Mouse (Mus musculus): ENCODE data around the gene Rtl5. TPM values are rescaled to one million over a fixed set of nuclear protein-coding genes. Genes with fewer than 3 reads are reported as not detected.

The Rtl5 gene
- total RNA-seq, 2 experiments from 2014 or later: 0.50 to 0.55 TPM

DNA sequence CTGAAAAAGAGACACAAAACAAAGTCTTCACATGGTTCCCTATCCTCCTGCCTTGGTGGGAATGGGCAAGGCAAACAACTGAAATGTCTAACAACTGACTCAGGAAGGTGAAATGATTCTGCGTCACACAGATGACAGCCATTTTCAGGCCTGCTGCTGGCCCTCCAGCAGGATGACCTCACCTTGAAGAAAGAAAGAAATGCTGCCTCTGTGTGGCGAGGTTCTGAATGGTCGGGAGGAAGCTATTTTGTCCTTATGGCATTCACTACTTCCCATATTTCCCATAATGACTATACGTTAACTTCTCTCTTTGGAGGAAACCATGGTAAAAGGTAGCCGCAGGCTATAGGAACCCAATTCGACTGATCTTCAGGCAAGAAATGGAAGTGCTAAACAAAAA is 4.0 kb downstream of the Rtl5 start:
- no peak for DNase-seq (ENCODE audit: low spot score)

DNA sequence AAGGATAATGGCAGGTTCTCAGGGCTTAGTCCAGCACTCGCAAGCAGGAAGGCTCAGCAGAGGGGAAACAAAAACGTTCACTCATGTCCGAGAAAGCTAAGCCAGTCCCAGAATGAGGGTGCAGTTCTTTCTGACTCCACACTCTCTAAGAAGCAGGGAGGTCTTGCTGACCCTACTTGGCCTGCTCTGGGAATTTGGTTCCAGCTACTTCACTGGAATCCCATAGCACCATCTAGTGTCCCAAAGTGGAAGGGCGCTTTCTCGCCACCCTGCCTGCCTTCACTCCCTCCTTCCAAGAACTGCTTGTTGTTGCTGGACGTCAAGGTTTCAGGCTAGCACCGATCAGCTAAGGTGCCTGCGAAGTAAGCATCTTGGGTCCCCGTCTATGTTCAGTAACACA is 5.0 kb downstream of the Rtl5 start:
- peak; percentile 64 for DNase-seq (ENCODE audit: low spot score)

DNA sequence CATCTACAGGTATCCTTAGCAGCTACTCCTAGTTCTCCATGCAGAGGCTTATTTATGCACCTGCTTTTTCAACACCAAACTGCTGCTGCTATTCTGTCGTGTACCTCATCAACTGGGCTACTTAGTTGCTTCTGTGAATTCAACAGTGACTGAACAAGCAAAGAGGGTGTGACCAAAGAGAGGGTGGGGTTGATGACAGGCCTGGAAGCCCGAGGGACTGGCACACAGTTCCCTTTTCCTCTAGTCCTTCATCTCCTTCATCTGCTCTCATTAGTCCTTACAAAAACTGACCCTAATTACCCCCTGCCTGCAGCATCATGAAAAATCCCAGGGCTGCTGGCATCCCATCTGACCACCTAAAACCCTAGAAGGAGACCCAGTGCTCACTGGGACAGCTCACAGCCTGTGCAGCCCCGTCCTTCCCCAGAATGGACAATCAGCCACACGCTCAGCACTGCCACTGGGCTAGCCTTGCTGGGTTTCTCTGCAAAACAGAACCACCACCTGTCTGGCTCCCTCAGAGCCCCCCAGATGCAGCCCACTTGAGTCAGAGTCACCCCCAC is 5.8 kb downstream of the Rtl5 start:
- DNase-seq (ENCODE audit: low spot score): peak; percentile 9

DNA sequence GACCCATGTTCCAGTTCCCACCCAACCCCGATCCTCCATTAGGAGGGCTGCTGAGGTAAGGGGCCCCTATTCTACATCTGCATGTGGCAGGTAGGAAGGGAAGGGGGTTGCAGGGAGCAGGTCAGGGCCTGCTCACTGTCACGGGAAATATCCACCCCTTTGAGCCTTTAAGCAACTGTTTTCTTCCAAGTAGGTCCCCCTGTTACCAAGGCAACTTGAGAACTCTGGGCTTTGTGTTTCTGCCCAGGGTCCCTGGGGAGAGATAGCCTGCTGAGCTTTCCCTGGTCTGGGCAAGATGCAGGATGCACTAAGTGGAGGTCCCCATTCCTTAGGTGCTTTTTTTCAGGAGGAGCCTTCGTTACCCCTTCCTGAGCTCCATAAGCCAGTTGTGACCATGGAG is 7.0 kb downstream of the Rtl5 start:
- no peak for DNase-seq (ENCODE audit: low spot score)

DNA sequence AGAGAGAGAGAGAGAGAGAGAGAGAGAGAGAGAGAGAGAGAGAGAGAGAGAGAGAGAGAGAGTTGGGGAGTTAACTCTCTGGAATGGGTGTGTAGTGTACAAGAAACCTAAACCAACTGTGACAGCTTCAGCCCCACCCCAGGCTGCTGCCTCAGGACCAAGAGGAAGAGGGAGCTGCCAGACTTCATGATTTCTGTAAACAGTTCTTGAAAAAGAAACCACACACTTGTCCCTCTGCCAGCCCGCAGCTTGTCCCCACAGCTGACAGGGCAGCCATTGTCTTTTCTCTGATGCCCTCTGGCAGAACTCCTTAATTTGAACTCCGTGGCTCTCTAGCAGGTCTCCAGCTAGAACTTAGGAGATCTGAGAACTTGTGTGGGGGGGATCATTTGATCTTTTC is 10.2 kb downstream of the Rtl5 start:
- peak; percentile 47 for DNase-seq (ENCODE audit: low spot score)

GRCm38 (mm10) chrX:102060243-102060642 is 10.9 kb downstream of the Rtl5 start:
- DNase-seq (ENCODE audit: low spot score): no peak

- no peak for DNase-seq (ENCODE audit: low spot score)
Observed at GRCm38 (mm10) chrX:102059437-102059836, 11.7 kb downstream of the Rtl5 start.

GRCm38 (mm10) chrX:102054009-102054408 is 17.1 kb downstream of the Rtl5 start:
- no peak for DNase-seq (ENCODE audit: low spot score)

- no peak for DNase-seq (ENCODE audit: low spot score)
Observed at GRCm38 (mm10) chrX:102053371-102053770, 17.7 kb downstream of the Rtl5 start.

GRCm38 (mm10) chrX:102051225-102051624 is 19.9 kb downstream of the Rtl5 start:
- DNase-seq (ENCODE audit: low spot score): no peak

DNA sequence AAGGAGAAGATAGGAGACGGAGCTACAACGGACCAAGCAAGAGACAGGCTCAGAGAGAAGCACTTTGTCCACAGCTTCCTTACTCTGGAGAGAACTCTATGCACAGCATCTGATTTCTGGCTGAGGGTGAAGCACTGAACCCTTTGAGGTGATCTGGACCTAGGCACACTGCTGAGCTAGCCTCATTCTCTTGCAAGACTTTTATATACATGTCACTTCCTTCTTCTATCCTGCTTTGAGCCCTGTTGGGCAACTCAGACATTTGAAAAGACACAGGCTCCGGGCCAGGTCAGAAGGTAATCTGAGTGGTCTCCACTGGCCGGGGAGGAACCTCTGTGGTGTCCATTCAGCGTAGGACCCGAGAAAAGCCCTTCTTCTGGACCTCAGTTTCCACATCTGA is 20.6 kb downstream of the Rtl5 start:
- DNase-seq (ENCODE audit: low spot score): no peak

- DNase-seq (ENCODE audit: low spot score): no peak
Observed at GRCm38 (mm10) chrX:102042386-102042785, 28.7 kb downstream of the Rtl5 start.

DNA sequence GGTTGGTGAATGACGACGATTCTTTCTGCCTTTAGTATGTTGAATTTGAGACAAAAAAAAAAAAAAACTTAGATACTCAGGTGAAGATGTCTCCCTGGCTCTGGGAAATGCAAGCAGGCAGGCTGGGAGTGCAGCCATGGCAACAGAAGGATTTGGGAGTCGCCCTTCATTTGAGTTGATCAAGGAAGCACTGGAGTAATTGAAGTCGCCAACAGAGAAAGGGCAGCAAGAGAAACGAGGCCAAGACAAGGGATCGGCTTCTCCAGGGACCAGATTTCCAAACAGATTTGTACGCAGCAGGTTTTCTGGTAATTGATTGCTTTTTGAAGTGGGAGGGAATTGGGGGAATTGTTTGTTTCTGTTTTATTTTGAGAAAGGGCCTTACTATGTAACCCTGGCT is 29.5 kb downstream of the Rtl5 start:
- DNase-seq (ENCODE audit: low spot score): no peak

DNA sequence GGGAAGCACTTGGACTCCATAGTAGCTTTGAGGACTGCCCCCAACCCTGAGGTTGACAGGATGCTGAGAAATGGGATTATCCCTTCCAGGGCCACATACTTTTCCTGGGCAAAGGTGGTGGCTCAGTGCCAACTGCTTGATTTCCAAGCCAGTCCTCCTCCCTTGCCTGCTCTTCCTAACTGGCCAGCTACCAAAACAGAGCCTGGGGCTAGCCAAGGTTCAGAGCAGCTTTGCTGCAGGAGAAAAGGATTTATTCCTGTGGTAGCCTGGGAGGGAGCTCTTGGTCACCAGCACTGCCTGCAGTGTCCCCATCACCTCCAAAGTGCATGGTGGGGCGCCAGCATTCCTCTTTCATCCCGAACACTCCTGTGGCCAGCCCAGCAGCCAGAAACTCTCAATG is 33.6 kb downstream of the Rtl5 start:
- no peak for DNase-seq (ENCODE audit: low spot score)

DNA sequence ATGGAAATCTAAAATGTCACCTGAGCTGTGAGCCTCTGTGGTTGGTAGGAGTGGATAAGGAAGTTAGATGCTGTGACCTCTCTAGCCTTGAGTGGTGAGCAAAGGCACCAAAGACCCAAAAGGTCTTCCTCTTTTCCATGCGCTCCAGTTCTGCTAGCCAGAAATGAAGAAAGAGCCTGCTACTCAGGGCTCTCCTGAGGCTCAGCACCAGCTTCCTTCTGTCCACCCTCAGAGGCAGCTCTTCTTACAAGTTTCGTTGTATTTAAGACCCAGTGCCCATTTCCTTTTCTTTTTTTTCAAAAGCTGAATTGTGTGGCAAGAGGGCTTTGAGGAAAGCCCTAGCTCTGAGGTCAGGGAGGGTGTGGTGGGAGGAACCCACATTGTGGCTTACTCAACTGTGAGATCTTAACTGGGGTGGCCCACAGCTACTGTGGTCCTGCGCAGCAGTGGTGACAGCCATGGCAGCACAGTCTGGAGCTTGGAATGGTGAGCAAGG is 34.2 kb downstream of the Rtl5 start:
- no peak for DNase-seq (ENCODE audit: low spot score)

GRCm38 (mm10) chrX:102035671-102036070 is 35.4 kb downstream of the Rtl5 start:
- DNase-seq (ENCODE audit: low spot score): no peak

- no peak for DNase-seq (ENCODE audit: low spot score)
Observed at GRCm38 (mm10) chrX:102033566-102033965, 37.5 kb downstream of the Rtl5 start.

GRCm38 (mm10) chrX:102032431-102032830 is 38.7 kb downstream of the Rtl5 start:
- no peak for DNase-seq (ENCODE audit: low spot score)

DNA sequence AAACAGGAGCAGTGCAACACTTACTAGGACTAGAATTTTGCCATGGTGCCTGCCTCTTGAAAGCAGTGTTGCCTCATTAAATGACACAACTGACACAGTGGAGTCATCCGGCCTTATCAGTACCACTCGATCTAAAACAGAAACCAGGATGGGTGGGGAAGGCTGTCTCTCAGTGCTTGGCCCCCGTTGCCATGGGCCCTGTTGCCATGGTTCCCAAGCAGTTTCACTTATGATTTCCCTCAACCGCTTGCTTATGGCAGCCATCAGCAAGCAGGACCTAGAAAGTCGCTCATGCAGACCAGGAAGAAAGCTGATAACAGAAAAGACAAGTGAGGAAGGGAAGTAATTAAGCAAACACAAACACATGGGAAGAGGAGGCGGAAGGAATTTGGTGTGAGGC is 39.3 kb downstream of the Rtl5 start:
- no peak for DNase-seq (ENCODE audit: low spot score)

- DNase-seq (ENCODE audit: low spot score): no peak
Observed at GRCm38 (mm10) chrX:102024976-102025375, 46.1 kb downstream of the Rtl5 start.

DNA sequence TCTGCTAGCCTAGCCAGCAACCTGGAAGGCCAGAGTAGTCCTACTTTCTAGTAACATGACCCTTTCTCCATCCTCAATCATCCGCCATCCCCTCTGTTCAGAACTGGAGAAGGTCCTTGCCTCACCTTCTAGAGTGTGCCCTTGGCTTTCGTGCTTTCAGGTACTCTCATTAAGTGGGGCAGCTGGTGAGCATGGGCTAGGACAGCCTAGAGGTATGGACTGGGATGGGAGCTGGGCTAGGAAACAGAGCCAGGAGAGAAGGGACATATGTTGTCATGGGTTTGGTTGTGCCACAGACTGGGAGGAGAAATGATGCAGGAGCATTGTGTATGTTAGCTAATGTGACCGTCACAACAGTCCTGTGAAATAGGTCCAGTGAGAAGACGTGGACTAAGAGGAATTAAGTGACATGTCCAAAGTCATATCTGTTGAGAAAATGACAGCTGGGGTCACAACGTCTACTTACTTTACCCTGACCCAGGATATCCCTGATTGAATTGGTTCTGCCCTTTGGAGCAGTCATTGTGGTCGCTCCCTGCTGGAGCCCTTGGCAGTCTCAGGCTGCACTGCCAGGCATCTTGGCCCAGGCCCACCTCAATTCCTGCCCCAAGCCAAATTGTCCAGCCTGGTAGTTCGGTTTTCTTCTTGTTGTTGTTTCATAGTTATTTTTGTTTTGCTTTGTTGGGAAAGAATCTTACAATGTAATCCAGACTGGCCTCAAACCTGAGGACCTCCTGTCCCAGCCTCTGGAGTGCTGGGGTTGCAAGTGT is 51.4 kb downstream of the Rtl5 start:
- DNase-seq (ENCODE audit: low spot score): no peak

DNA sequence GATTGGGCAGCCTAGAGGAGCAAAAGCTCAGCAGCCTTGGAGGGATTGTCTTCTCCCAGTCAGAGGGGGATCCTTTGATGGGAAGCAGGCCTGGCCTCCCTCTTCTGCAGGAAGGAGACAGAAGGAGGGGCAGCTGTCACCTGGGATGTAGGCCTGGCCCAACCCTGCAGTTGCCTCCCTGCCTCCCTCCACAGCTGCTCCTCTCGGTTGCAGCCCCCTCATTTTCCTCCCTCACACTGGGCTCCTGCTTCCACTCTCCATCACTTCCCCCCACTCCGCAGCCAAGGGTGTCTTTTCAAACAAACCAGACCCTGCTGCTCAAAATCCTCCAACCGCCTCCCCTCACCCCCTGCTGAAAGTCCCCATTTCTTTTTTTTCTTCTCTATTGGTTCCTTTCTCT is 52.2 kb downstream of the Rtl5 start:
- no peak for DNase-seq (ENCODE audit: low spot score)

GRCm38 (mm10) chrX:102017213-102017923 is 53.7 kb downstream of the Rtl5 start:
- DNase-seq (ENCODE audit: low spot score): no peak

Data from gastrocnemius, adult 18-20 months (tissue).